In the genomic region with DNA sequence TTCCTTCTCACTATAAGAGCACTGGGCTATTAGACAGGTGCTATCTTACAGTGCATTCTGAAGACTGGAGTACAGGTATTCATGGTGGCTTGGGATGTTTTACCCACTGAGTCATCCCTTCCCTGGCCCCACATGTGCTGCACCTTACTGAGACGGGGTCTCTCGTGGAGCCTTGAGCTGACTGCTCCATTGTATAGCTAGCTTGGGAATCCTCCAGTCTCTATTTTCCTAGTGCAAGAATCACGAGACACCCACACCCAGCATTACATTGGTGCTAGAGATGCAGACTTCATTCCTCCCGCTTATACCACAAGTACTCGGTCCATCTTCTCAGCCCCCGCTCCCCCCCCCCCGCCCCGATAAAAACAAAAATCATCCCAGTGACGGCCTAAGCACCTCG, we compare ENCODE assay signal across 16 mouse cellular contexts. TPM values are rescaled to one million over a fixed set of nuclear protein-coding genes. Genes with fewer than 3 reads are reported as not detected.
DNase-seq lines count a peak whose midpoint lies in the region; ATAC-seq lines count a peak whose summit lies in the region.
"Had no signal": no experiment of that assay in that cellular context is flagged by ENCODE, and none has a peak within 500 bp of the region (broad histone marks: within the 10 kb centered on the region; RNA-seq: fewer than 3 reads in every experiment).

No protein-coding gene starts in this region.

- H3K9ac ChIP-seq in heart, embryonic 12.5 days: no peak overlapping the region
- no peak overlapping the region for H3K9ac ChIP-seq in kidney, embryonic 16.5 days (replicated peaks; ENCODE audit: low read length)
- H3K9ac ChIP-seq: liver, embryonic 13.5 days had no signal

- no peak overlapping the region for H3K4me3 ChIP-seq in heart, embryonic 12.5 days
- H3K4me3 ChIP-seq in kidney, embryonic 16.5 days (ENCODE audit: low read length): no peak overlapping the region
- H3K4me3 ChIP-seq in embryonic facial prominence, embryonic 10.5 days: peak overlapping the region; percentile 13
- H3K4me3 ChIP-seq in limb, embryonic 10.5 days: peak overlapping the region; percentile 25; the same call in 1 of the 2 replicates
- H3K4me3 ChIP-seq: erythroblast, embryonic 14.5 days; liver, embryonic 13.5 days; megakaryocyte, embryonic 14.5 days had no signal

- H3K4me2 ChIP-seq in heart, embryonic 12.5 days: no peak overlapping the region
- H3K4me2 ChIP-seq in kidney, embryonic 16.5 days (replicated peaks; ENCODE audit: low read depth, low read length): no peak overlapping the region
- H3K4me2 ChIP-seq: liver, embryonic 13.5 days had no signal

- no peaks in the 10 kb centered on the region for H3K36me3 ChIP-seq in heart, embryonic 12.5 days
- no peaks in the 10 kb centered on the region for H3K36me3 ChIP-seq in kidney, embryonic 16.5 days (ENCODE audit: insufficient read depth, low read length)
- H3K36me3 ChIP-seq in embryonic facial prominence, embryonic 10.5 days (replicated peaks): no peaks in the 10 kb centered on the region
- no peaks in the 10 kb centered on the region for H3K36me3 ChIP-seq in limb, embryonic 10.5 days
- H3K36me3 ChIP-seq: liver, embryonic 13.5 days had no signal

- no peaks in the 10 kb centered on the region for H3K9me3 ChIP-seq in heart, embryonic 12.5 days (replicated peaks)
- no peaks in the 10 kb centered on the region for H3K9me3 ChIP-seq in kidney, embryonic 16.5 days (ENCODE audit: low read length)
- H3K9me3 ChIP-seq in embryonic facial prominence, embryonic 10.5 days: 0 out of 2 replicates have a peak, but pooled peaks cover 6% of the 10 kb centered on the region
- H3K9me3 ChIP-seq in limb, embryonic 10.5 days (replicated peaks): no peaks in the 10 kb centered on the region
- H3K9me3 ChIP-seq: liver, embryonic 13.5 days had no signal

- peaks cover 40% of the 10 kb centered on the region for H3K4me1 ChIP-seq in heart, embryonic 12.5 days (replicated peaks)
- H3K4me1 ChIP-seq in kidney, embryonic 16.5 days (ENCODE audit: insufficient read depth, low read length): peaks cover 48% of the 10 kb centered on the region
- peaks cover 71% of the 10 kb centered on the region for H3K4me1 ChIP-seq in embryonic facial prominence, embryonic 10.5 days
- peaks cover 74% of the 10 kb centered on the region for H3K4me1 ChIP-seq in limb, embryonic 10.5 days

- DNase-seq in heart, postnatal 25 days (ENCODE audit: low spot score): no peak
- no peak for DNase-seq in kidney, adult 9 months
- peak; percentile 9 for DNase-seq in embryonic facial prominence, embryonic 10.5 days (ENCODE audit: low spot score)
- DNase-seq in limb, embryonic 10.5 days (ENCODE audit: low spot score): no peak
- DNase-seq: B cell, adult 2 months; cerebellum, postnatal 25 days; liver, embryonic 13.5 days had no signal

- no peak for ATAC-seq in heart, embryonic 12.5 days (ENCODE audit: insufficient number of reproducible peaks, low FRiP score)
- no peak for ATAC-seq in kidney, embryonic 16.5 days (ENCODE audit: low FRiP score, low TSS enrichment)
- no peak for ATAC-seq in megakaryocyte progenitor cell, adult 5-6 weeks (replicated peaks; ENCODE audit: poor library complexity)
- ATAC-seq in frontal cortex, adult (ENCODE audit: low TSS enrichment): no peak

- peak overlapping the region; percentile 94 for H3K27ac ChIP-seq in heart, embryonic 12.5 days (ENCODE audit: poor library complexity, severe bottlenecking)
- H3K27ac ChIP-seq in kidney, embryonic 16.5 days (ENCODE audit: low read length): peak overlapping the region; percentile 85; the same call in 1 of the 2 replicates
- H3K27ac ChIP-seq in embryonic facial prominence, embryonic 10.5 days (replicated peaks): peak overlapping the region; percentile 93
- peak overlapping the region; percentile 94 for H3K27ac ChIP-seq in limb, embryonic 10.5 days
- H3K27ac ChIP-seq: liver, embryonic 13.5 days had no signal

- 80% methylated on average over 10 of the region's 10 CpGs for WGBS in heart, embryonic 12.5 days
- WGBS in kidney, embryonic 16.5 days: 67% methylated on average over 10 of the region's 10 CpGs
- WGBS in embryonic facial prominence, embryonic 10.5 days: 58% methylated on average over 10 of the region's 10 CpGs
- 64% methylated on average over 10 of the region's 10 CpGs for WGBS in limb, embryonic 10.5 days

- intact Hi-C loops in heart, postnatal 25 days (cut with DNase I): no loop called here

- H3K27me3 ChIP-seq in heart, embryonic 12.5 days (replicated peaks): no peaks in the 10 kb centered on the region
- no peaks in the 10 kb centered on the region for H3K27me3 ChIP-seq in kidney, embryonic 16.5 days (ENCODE audit: insufficient read depth, low read length)
- H3K27me3 ChIP-seq in embryonic facial prominence, embryonic 10.5 days (replicated peaks; ENCODE audit: low read depth, poor library complexity, severe bottlenecking): no peaks in the 10 kb centered on the region
- no peaks in the 10 kb centered on the region for H3K27me3 ChIP-seq in limb, embryonic 10.5 days (ENCODE audit: low read depth, poor library complexity, severe bottlenecking)
- H3K27me3 ChIP-seq: liver, embryonic 13.5 days had no signal

RNA-seq across cellular contexts. Expression of a gene that starts 17.9 kb away (rescaled TPM):
- 4.6 and 5.6 TPM in 2 replicates for polyA plus RNA-seq in heart, embryonic 12.5 days (2016; fragmentation: Nextera tagmentation; extraction: Ambion mirVana)
- total RNA-seq in heart, postnatal 25 days (2021): not detected
- 0.11 TPM in 1 of 2 replicates, not detected in the other for polyA plus RNA-seq in kidney, embryonic 16.5 days (2015; fragmentation: Nextera tagmentation; extraction: Ambion mirVana)
- 0.15 TPM in 1 of 2 replicates, not detected in the other for polyA plus RNA-seq in embryonic facial prominence, embryonic 10.5 days (2016; fragmentation: Nextera tagmentation; extraction: Ambion mirVana)
- polyA plus RNA-seq in limb, embryonic 10.5 days (2016; fragmentation: Nextera tagmentation; extraction: Ambion mirVana): 0.14 TPM in 1 of 2 replicates, not detected in the other
- not detected in 2 replicates for total RNA-seq in megakaryocyte progenitor cell, adult 5-6 weeks (2015)
- total RNA-seq in megakaryocyte progenitor cell, adult 5-6 weeks (2017): not detected in 2 replicates
- total RNA-seq: adrenal gland, postnatal 14 days; granulocyte monocyte progenitor cell, adult 5-6 weeks had no signal
- polyA plus RNA-seq: erythroblast, embryonic 14.5 days; kidney, adult 2 months; liver, embryonic 13.5 days had no signal

Comparison
In these comparisons a context has a peak if more than half of its experiments do, and no peak if none do; other contexts are left out.
1. H3K4me3 ChIP-seq: peak in embryonic facial prominence, embryonic 10.5 days (single experiment) and limb, embryonic 10.5 days (single experiment); none in heart, embryonic 12.5 days (single experiment) and kidney, embryonic 16.5 days (single experiment).
2. Peak in every context shown above with its lines, with median percentiles within 50 percentile points of each other: H3K27ac ChIP-seq.